Comparison of ENCODE assay signal across 15 mouse cellular contexts in the genomic region with DNA sequence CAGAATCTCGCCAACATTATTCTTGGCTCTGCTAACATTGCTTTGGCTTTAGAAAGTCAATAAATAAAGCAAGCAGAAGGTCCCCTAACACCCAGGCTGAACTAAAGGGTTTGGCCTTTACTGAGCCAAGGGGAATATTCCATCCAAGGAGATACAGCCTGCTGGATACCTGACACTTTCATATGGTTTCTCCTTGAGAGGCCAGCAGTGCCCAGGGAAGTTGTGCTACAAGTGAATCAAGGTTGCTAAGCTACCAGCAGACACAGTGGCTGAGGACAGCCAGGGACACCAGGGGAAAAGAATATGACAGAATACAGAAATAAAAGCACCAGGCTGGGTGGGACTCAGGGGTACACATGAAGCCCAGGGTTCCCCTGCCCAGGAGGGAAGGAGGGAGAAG.
DNase-seq lines count a peak whose midpoint lies in the region; ATAC-seq lines count a peak whose summit lies in the region.
"Had no signal": no experiment of that assay in that cellular context is flagged by ENCODE, and none has a peak within 500 bp of the region (broad histone marks: within the 10 kb centered on the region; RNA-seq: fewer than 3 reads in every experiment).

No protein-coding gene starts in this region.

- H3K4me3 ChIP-seq in lung, embryonic 16.5 days (ENCODE audit: low read length) = no peak overlapping the region
- H3K4me3 ChIP-seq in heart, embryonic 13.5 days = no peak overlapping the region
- H3K4me3 ChIP-seq: myocyte; stomach, embryonic 15.5 days had no signal

- no peaks in the 10 kb centered on the region for H3K27me3 ChIP-seq in lung, embryonic 16.5 days (ENCODE audit: control insufficient read depth, insufficient read depth, low read depth, low read length)
- H3K27me3 ChIP-seq in heart, embryonic 13.5 days (replicated peaks) = no peaks in the 10 kb centered on the region
- H3K27me3 ChIP-seq: Patski; stomach, embryonic 15.5 days had no signal

- ATAC-seq in lung, embryonic 16.5 days (ENCODE audit: low read depth) = no peak
- no peak for ATAC-seq in heart, embryonic 13.5 days (ENCODE audit: extremely low read depth, insufficient number of reproducible peaks, low FRiP score, low TSS enrichment)
- ATAC-seq in CD4-positive, CD25-positive, alpha-beta regulatory T cell, adult 4 months = no peak
- ATAC-seq: Patski had no signal

- peak; percentile 15 to 30 for DNase-seq in gastrocnemius, adult 8-10 months (ENCODE audit: low spot score in 2 of 2)
- no peak for DNase-seq in gastrocnemius, postnatal 25 days
- DNase-seq in lung, postnatal 10 days = no peak
- no peak for DNase-seq in cerebellum, postnatal 36 days
- DNase-seq: kidney, adult 9 months; left cerebral cortex, postnatal 4 days; right cerebral cortex, postnatal 4 days; thymus, postnatal 4 days had no signal

- H3K27ac ChIP-seq in lung, embryonic 16.5 days (ENCODE audit: low read length) = peak overlapping the region; percentile 40; the same call in 1 of the 2 replicates
- H3K27ac ChIP-seq in heart, embryonic 13.5 days (replicated peaks) = peak overlapping the region; percentile 2; the same call in 1 of the 2 replicates
- H3K27ac ChIP-seq: hindbrain, embryonic 14.5 days; stomach, embryonic 15.5 days had no signal

- H3K9ac ChIP-seq in lung, embryonic 16.5 days (ENCODE audit: low read length) = no peak overlapping the region
- no peak overlapping the region for H3K9ac ChIP-seq in heart, embryonic 13.5 days
- H3K9ac ChIP-seq: hindbrain, embryonic 14.5 days; stomach, embryonic 15.5 days had no signal

- H3K36me3 ChIP-seq in lung, embryonic 16.5 days (ENCODE audit: control insufficient read depth, insufficient read depth, low read length) = no peaks in the 10 kb centered on the region
- H3K36me3 ChIP-seq in heart, embryonic 13.5 days = no peaks in the 10 kb centered on the region; the same call in 1 of the 2 replicates
- H3K36me3 ChIP-seq: stomach, embryonic 15.5 days had no signal

- no peaks in the 10 kb centered on the region for H3K9me3 ChIP-seq in lung, embryonic 16.5 days (ENCODE audit: control insufficient read depth, low read length)
- 0 out of 2 replicates have a peak, but pooled peaks cover 3% of the 10 kb centered on the region for H3K9me3 ChIP-seq in heart, embryonic 13.5 days
- H3K9me3 ChIP-seq: stomach, embryonic 15.5 days had no signal

- 74% methylated on average over 1 of the region's 1 CpGs for WGBS in lung, embryonic 16.5 days
- WGBS in heart, embryonic 13.5 days = 63% methylated on average over 1 of the region's 1 CpGs

- H3K4me2 ChIP-seq in lung, embryonic 16.5 days (ENCODE audit: low read depth, low read length) = no peak overlapping the region
- no peak overlapping the region for H3K4me2 ChIP-seq in heart, embryonic 13.5 days
- H3K4me2 ChIP-seq: hindbrain, embryonic 14.5 days; stomach, embryonic 15.5 days had no signal

- peaks cover 24% of the 10 kb centered on the region for H3K4me1 ChIP-seq in lung, embryonic 16.5 days (replicated peaks; ENCODE audit: control insufficient read depth, insufficient read depth, low read length)
- H3K4me1 ChIP-seq in heart, embryonic 13.5 days = peaks cover 62% of the 10 kb centered on the region

Comparison
In these comparisons a context has a peak if more than half of its experiments do, and no peak if none do; other contexts are left out.
1. DNase-seq: peak in gastrocnemius, adult 8-10 months (2 of 2); none in gastrocnemius, postnatal 25 days (single experiment), lung, postnatal 10 days (single experiment) and cerebellum, postnatal 36 days (0 of 2).